Mouse (Mus musculus) liver, embryonic 14.5 days (tissue): Measurements from ENCODE around the gene Catip.

Source experiments
- CTCF ChIP-seq: IDR thresholded peaks from 2 replicates; pipeline ENCODE4 v1.5.1; 2016; ENCODE audit warnings: antibody characterized with exemption, low read depth, control low read depth
- EP300 ChIP-seq: IDR thresholded peaks from 2 replicates; pipeline ENCODE4 v1.6.1; 2016; ENCODE audit warnings: antibody characterized with exemption, low read depth

- TF ChIP-seq EP300 (no peak), CTCF (no peak)
Observed at GRCm38 (mm10) chr1:74379058-74379504, 17.2 kb downstream of the Catip start.
